Mouse (Mus musculus): ENCODE measurements at regions not wholly inside any gene's neighbourhood (a gene's known extent, or its start where the extent isn't known, plus 50 kb on each side); places are given as distances from the start of the nearest gene placed in this dataset.

- TF ChIP-seq POLR2A (IDR thresholded peaks at IDR 0.05; ENCODE audit: low read depth, low read length) (no peak), SMC3 (IDR thresholded peaks at IDR 0.05; ENCODE audit: low read depth, low read length) (no peak), CTCF (conservative IDR thresholded peaks at IDR 0.05 in 1 of 2, IDR thresholded peaks at IDR 0.05 in 1 of 2; ENCODE audit: low read depth in 2 of 2, low read length in 2 of 2) (no peak), MEF2A (IDR thresholded peaks at IDR 0.05; ENCODE audit: borderline replicate concordance, low read depth, low read length) (no peak), MAX (IDR thresholded peaks at IDR 0.05; ENCODE audit: low read length) (no peak), RAD21 (IDR thresholded peaks at IDR 0.05; ENCODE audit: low read depth, low read length) (no peak), E2F4 (IDR thresholded peaks at IDR 0.05; ENCODE audit: insufficient replicate concordance, low read depth, low read length) (no peak), MAFK (IDR thresholded peaks at IDR 0.05; ENCODE audit: insufficient replicate concordance, low read length) (no peak), EP300 (IDR thresholded peaks at IDR 0.05; ENCODE audit: low read length) (no peak), HCFC1 (IDR thresholded peaks at IDR 0.05; ENCODE audit: low read depth, low read length) (no peak), USF1 (IDR thresholded peaks at IDR 0.05; ENCODE audit: low read depth, low read length) (no peak), ZC3H11A (IDR thresholded peaks at IDR 0.05; ENCODE audit: low read depth, low read length) (no peak), ZMIZ1 (IDR thresholded peaks at IDR 0.05; ENCODE audit: low read depth, low read length) (no peak), MXI1 (IDR thresholded peaks at IDR 0.05; ENCODE audit: low read depth, low read length) (no peak)
These were observed 409.0 kb upstream of the Igfbp7 start for GRCm38 (mm10) chr5:77816759-77817280.
